Mouse (Mus musculus) heart, embryonic 14.5 days (tissue): ENCODE results near the gene Stx16. TPM values are rescaled to one million over a fixed set of nuclear protein-coding genes. Genes with fewer than 3 reads are reported as not detected.

Experiments
- ATAC-seq: fragments of 200-750 bp; cut with Nextera tagmentation; 2 replicates; pipeline ENCODE4 v1.8.0; 2017; ENCODE audit warnings: low read depth, moderate TSS enrichment; ENCODE audit not compliant: insufficient number of reproducible peaks, insufficient read depth, low FRiP score
- H3K27ac ChIP-seq, 2 experiments: fragments of 200-500 bp in 1 of 2; fragments of 300-500 bp in 1 of 2; sonication (generic) in 1 of 2; replicated peaks in 1 of 2; 2 replicates each; pipeline ENCODE4 v1.5.1; 2012 to 2014; ENCODE audit warnings: low read depth in 2 of 2, low read length in 2 of 2, control low read depth in 1 of 2, mild to moderate bottlenecking in 1 of 2, mixed read lengths in 1 of 2; ENCODE audit not compliant: control insufficient read depth in 1 of 2, insufficient read depth in 1 of 2
- H3K27me3 ChIP-seq: fragments of 300-500 bp; sonication (generic); 2 replicates; pipeline ENCODE4 v1.6.1; 2014; ENCODE audit warnings: mild to moderate bottlenecking, low read length, control low read depth; ENCODE audit not compliant: control insufficient read depth, insufficient read depth
- H3K36me3 ChIP-seq: fragments of 300-500 bp; sonication (generic); 2 replicates; pipeline ENCODE4 v1.6.1; 2014; ENCODE audit warnings: mild to moderate bottlenecking, control low read depth, low read length, mixed read lengths; ENCODE audit not compliant: control insufficient read depth, insufficient read depth
- H3K4me1 ChIP-seq, 2 experiments: fragments of 200-500 bp in 1 of 2; fragments of 300-500 bp in 1 of 2; sonication (generic) in 1 of 2; 2 replicates each; pipeline ENCODE4 v1.6.1; 2012 to 2014; ENCODE audit warnings: low read length in 2 of 2, control low read depth in 1 of 2, mixed read lengths in 1 of 2; ENCODE audit not compliant: control insufficient read depth in 2 of 2, insufficient read depth in 2 of 2
- H3K4me2 ChIP-seq: fragments of 300-500 bp; sonication (generic); 2 replicates; pipeline ENCODE4 v1.6.1; 2014; ENCODE audit warnings: mild to moderate bottlenecking, low read length
- H3K4me3 ChIP-seq, 2 experiments: fragments of 200-500 bp in 1 of 2; fragments of 300-500 bp in 1 of 2; sonication (generic) in 1 of 2; 2 replicates each; pipeline ENCODE4 v1.5.1; 2012 to 2014; ENCODE audit warnings: low read length in 2 of 2, mild to moderate bottlenecking in 2 of 2, control low read depth in 1 of 2, low read depth in 1 of 2, moderate library complexity in 1 of 2; ENCODE audit not compliant: control insufficient read depth in 1 of 2, insufficient read depth in 1 of 2
- H3K9ac ChIP-seq: fragments of 300-500 bp; sonication (generic); 2 replicates; pipeline ENCODE4 v1.6.1; 2014; ENCODE audit warnings: mild to moderate bottlenecking, low read length
- H3K9me3 ChIP-seq: fragments of 300-500 bp; sonication (generic); 2 replicates; pipeline ENCODE4 v1.6.1; 2016; ENCODE audit warnings: low read length, control low read depth; ENCODE audit not compliant: control insufficient read depth
- WGBS: fragments of 180-500 bp; shearing (Covaris S2); extraction: QIAGEN DNeasy Blood & Tissue Kit; methylation state at CpG from one replicate; pipeline ENCODE4 v1.1.7; 2014; 5-methylcytosine and 5-hydroxymethylcytosine counted together
- polyA plus RNA-seq: library from polyadenylated mRNA; unstranded; fragments of >200 nt; fragmentation: Nextera tagmentation; extraction: Ambion mirVana; gene quantifications from 2 replicates; pipeline ENCODE4 v1.2.1, GENCODE M21; 2014

Gene Stx16
- polyA plus RNA-seq, 1 experiment from 2014 or later: 7.9 TPM

DNA sequence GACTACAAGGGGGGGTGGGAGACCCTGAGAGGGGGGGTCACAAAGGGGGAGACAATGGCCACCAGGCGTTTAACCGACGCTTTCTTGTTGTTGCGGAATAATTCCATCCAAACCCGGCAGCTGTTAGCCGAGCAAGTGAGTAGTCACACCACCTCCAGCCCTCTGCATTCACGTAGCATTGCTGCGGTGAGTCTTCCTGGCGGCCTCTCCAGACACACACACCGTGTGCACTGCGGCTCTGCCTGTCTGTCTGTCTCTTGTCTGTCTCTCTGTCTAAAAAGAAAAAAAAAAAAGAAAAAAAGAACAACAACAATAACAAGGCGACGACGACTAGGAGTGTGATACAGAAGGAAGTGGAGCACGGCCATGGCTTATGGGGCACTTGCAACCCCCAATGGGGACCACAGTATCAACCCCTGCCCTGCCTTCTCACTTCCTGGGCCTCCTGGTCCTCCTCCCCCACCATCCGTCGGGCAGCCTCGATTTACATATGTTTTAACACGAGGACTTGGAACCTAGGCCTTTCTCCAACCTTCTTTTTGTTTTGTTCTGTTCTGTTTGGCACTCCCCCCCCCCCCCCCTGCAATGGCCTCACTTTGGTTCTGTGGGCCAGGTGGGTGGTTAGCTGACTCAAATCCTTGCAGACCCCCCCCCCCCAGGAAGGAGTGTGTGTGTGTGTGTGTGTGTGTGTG is 1.0 kb downstream of the Stx16 start:
- Histone ChIP-seq H3K4me1 (peaks cover 14 to 27% of the 10 kb centered on the region in 2 experiments), H3K27me3 (no peaks in the 10 kb centered on the region), H3K9ac (peak overlapping the region; percentile 96), H3K36me3 (no peaks in the 10 kb centered on the region), H3K4me2 (peak overlapping the region; percentile 98), H3K27ac (peak overlapping the region; percentile 49 to 87; a peak in 3 of 4 replicates), H3K9me3 (no peaks in the 10 kb centered on the region), H3K4me3 (peak overlapping the region; percentile 95 to 97)
- no peak for ATAC-seq
- under 1% methylated on average over 19 of the region's 19 CpGs for WGBS

DNA sequence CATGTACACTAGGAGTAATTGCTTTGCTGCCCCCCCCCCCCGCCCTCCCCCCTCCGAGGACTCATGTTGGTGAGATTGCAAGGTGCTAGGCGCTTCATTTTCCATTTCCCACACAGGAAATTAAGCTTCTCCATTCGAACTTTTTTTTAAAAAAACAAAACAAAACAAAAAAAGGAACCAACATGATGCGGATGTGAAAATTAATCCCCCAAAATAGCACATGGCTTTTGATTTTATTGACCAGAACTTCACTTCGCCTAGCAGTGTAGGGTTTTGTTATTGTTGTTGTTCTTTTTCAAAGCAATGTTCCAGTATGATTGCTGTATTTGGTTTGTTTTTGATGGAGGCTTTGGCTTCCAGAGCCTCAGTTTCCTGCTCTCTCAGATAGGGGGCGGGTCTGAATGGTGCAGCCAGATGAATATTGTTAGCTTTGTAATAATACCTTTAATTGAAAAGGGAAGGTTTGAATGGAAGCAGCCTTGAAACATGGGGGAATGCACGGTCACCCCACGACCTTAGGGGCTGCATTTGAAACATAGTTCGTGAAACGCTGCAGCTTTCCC is 1.7 kb downstream of the Stx16 start:
- Histone ChIP-seq H3K4me1 (peaks cover 14 to 27% of the 10 kb centered on the region in 2 experiments), H3K27ac (no peak overlapping the region), H3K4me3 (peak overlapping the region; percentile 6 to 97; a peak in 3 of 4 replicates), H3K36me3 (no peaks in the 10 kb centered on the region), H3K27me3 (no peaks in the 10 kb centered on the region), H3K4me2 (peak overlapping the region; percentile 98), H3K9me3 (no peaks in the 10 kb centered on the region), H3K9ac (peak overlapping the region; percentile 96)
- ATAC-seq: no peak
- 14% methylated on average over 11 of the region's 11 CpGs for WGBS

DNA sequence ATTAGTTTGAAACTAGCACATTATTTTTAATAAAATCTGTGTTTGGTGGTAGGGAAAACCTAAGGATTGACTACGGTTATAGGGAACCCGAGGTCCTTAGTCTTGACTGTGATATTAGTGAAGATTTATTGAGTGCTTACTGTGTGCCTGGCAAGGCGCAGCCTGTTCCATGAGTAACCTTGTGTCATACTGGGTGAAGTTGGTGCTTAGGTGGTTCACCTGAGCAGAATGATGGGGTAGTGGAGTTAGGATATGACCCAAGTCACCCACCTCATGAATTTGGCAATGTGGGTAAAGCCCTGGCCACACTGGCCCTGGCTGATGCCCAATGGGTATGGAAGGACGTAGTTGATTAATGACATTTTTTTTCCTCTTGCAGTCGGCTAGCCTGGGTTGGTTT is 5.7 kb downstream of the Stx16 start:
- Histone ChIP-seq H3K4me1 (peaks cover 2 to 23% of the 10 kb centered on the region in 2 experiments), H3K4me2 (no peak overlapping the region), H3K27ac (no peak overlapping the region), H3K9me3 (no peaks in the 10 kb centered on the region), H3K27me3 (no peaks in the 10 kb centered on the region), H3K36me3 (peaks cover 3% of the 10 kb centered on the region; the same call in 1 of the 2 replicates), H3K9ac (no peak overlapping the region), H3K4me3 (no peak overlapping the region)
- ATAC-seq: no peak
- 85% methylated on average over 5 of the region's 5 CpGs for WGBS

DNA sequence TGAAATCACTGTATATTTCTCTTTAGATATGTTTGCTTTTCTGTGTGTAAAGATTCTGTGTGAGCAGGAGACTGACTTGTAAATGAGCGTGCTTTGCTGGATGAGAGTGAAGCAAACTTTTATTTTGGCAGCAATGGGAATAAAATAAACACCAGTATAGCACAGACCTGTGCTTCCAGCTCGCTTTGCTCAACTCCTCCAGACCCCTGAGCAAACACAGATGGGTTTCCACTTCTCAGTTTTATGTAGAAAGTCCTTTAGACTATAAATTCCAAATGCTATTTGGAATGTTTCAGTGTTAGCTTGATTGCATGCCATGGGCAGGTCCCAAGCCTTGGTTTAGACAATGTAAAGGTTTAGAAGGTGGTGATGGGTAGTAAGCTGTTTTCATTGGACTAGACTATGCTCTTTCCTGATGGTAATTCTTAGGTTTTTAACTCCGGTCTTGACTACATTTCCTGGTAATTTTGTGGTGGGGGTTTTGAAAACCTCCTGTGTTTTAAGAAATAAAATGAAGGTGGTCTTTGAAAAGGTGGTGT is 6.3 kb downstream of the Stx16 start:
- no peak overlapping the region for H3K9ac ChIP-seq
- H3K4me3 ChIP-seq: no peak overlapping the region
- H3K4me2 ChIP-seq: no peak overlapping the region
- H3K36me3 ChIP-seq: peaks cover 3% of the 10 kb centered on the region; the same call in 1 of the 2 replicates
- ATAC-seq: no peak
- WGBS: 86% methylated on average over 3 of the region's 3 CpGs
- no peaks in the 10 kb centered on the region for H3K9me3 ChIP-seq
- peaks cover 2 to 17% of the 10 kb centered on the region in 2 experiments for H3K4me1 ChIP-seq
- H3K27ac ChIP-seq: no peak overlapping the region
- no peaks in the 10 kb centered on the region for H3K27me3 ChIP-seq

DNA sequence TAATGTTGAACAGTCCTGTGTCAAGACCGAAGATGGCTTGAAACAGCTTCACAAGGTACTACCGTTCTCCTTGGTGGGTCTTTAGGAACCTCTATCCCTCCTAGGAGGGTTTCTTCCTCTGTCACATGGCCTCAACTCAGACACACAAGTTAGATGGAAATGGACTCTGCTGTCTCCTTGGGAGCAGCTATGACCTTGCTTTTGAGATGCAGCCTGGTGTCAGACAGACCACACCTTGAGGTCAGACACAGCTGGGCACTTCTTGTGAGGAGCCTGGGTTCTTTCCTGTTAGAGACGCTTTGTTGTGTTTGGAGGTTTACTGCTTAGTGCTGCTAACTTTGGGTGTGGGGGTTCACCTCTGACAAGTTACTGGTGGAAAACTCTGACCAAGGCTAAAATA is 19.0 kb downstream of the Stx16 start:
- H3K4me2 ChIP-seq: no peak overlapping the region
- no peaks in the 10 kb centered on the region for H3K4me1 ChIP-seq
- H3K27ac ChIP-seq: no peak overlapping the region
- no peak overlapping the region for H3K4me3 ChIP-seq
- ATAC-seq: no peak
- peaks cover 75% of the 10 kb centered on the region for H3K36me3 ChIP-seq
- no peaks in the 10 kb centered on the region for H3K9me3 ChIP-seq
- no peaks in the 10 kb centered on the region for H3K27me3 ChIP-seq
- WGBS: 87% methylated on average over 3 of the region's 3 CpGs
- H3K9ac ChIP-seq: no peak overlapping the region

DNA sequence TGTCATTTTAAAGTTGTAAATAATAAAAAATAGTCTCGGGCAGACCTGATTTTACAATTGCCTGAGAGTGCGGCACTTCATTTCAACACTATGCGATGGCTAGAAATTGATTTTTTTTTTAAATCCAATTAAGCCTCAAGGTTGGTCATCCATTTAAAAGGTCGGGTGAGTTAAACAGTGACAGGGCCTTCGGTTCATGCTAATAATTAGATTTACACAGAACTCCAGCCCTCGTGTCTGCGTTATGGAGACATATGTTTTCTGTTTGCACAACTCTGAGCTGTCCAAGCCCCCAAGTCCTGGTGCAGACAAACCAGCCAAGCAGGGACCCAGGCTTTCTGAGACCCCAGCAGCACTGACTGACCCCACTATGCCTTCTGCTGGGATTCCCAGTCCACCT is 26.3 kb downstream of the Stx16 start:
- Histone ChIP-seq H3K4me1 (no peaks in the 10 kb centered on the region), H3K9me3 (no peaks in the 10 kb centered on the region), H3K9ac (no peak overlapping the region), H3K36me3 (peaks cover 16% of the 10 kb centered on the region), H3K4me3 (no peak overlapping the region), H3K4me2 (no peak overlapping the region), H3K27ac (no peak overlapping the region), H3K27me3 (no peaks in the 10 kb centered on the region)
- 91% methylated on average over 7 of the region's 7 CpGs for WGBS
- ATAC-seq: no peak

DNA sequence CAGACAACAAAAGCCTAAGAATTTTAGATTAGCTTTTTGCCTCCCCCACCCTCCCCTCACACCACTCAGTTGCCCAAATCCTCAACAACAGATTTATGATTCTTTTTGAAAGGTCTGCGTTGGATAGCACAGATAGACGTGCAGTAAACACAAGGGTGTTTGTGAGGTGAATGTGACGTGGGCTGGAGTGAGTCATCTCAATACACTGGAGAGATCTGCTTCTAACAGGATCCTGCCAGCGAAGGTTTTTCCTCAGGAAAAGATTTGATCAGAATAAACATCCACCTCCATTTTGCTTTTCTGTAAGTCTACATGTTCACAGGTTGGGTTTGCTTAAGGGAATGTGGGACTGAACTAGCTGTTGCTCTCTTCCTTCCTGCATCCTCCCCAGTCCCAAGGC is 27.4 kb downstream of the Stx16 start:
- H3K9ac ChIP-seq: no peak overlapping the region
- peaks cover 5% of the 10 kb centered on the region for H3K36me3 ChIP-seq
- no peaks in the 10 kb centered on the region for H3K27me3 ChIP-seq
- no peak overlapping the region for H3K27ac ChIP-seq
- H3K4me2 ChIP-seq: no peak overlapping the region
- WGBS: 72% methylated on average over 4 of the region's 4 CpGs
- H3K4me1 ChIP-seq: no peaks in the 10 kb centered on the region
- no peak for ATAC-seq
- H3K4me3 ChIP-seq: no peak overlapping the region
- H3K9me3 ChIP-seq: no peaks in the 10 kb centered on the region
